Mouse (Mus musculus) C2C12 (cell line): ENCODE measurements at regions not wholly inside any gene's neighbourhood (a gene's known extent, or its start where the extent isn't known, plus 50 kb on each side); places are given as distances from the start of the nearest gene placed in this dataset.

Source experiments
- CEBPB ChIP-seq: IDR thresholded peaks from one replicate; pipeline ENCODE4 v1.6.1; 2011; ENCODE audit warnings: low read depth, mild to moderate bottlenecking, control low read depth, moderate library complexity
- CTCF ChIP-seq: IDR thresholded peaks from one replicate; pipeline ENCODE4 v1.5.1; 2011; ENCODE audit not compliant: control insufficient read depth, insufficient read depth, insufficient read length
- MAX ChIP-seq: IDR thresholded peaks from one replicate; pipeline ENCODE4 v1.6.1; 2011; ENCODE audit warnings: mild to moderate bottlenecking, control low read depth
- MYOD1 ChIP-seq: IDR thresholded peaks from one replicate; pipeline ENCODE4 v1.6.1; 2011; ENCODE audit warnings: low read depth; ENCODE audit not compliant: control insufficient read depth, insufficient read length
- MYOG ChIP-seq: IDR thresholded peaks from one replicate; pipeline ENCODE4 v1.6.1; 2011; ENCODE audit not compliant: control insufficient read depth, insufficient read length; ENCODE audit errors: extremely low read depth
- USF1 ChIP-seq: IDR thresholded peaks from one replicate; pipeline ENCODE4 v1.6.1; 2011; ENCODE audit warnings: low read depth, mild to moderate bottlenecking, control low read depth, moderate library complexity

GRCm38 (mm10) chr12:112290299-112290698, 144.3 kb downstream of the Kif26a start:
- TF ChIP-seq CTCF (no peak), MYOD1 (no peak), USF1 (no peak), CEBPB (no peak), MAX (no peak), MYOG (no peak)
